Mouse (Mus musculus): ENCODE results near the gene Calr3. TPM values are rescaled to one million over a fixed set of nuclear protein-coding genes. Genes with fewer than 3 reads are reported as not detected.

Gene Calr3
- polyA plus RNA-seq, 1 experiment from 2014 or later = 1.4 TPM

DNA sequence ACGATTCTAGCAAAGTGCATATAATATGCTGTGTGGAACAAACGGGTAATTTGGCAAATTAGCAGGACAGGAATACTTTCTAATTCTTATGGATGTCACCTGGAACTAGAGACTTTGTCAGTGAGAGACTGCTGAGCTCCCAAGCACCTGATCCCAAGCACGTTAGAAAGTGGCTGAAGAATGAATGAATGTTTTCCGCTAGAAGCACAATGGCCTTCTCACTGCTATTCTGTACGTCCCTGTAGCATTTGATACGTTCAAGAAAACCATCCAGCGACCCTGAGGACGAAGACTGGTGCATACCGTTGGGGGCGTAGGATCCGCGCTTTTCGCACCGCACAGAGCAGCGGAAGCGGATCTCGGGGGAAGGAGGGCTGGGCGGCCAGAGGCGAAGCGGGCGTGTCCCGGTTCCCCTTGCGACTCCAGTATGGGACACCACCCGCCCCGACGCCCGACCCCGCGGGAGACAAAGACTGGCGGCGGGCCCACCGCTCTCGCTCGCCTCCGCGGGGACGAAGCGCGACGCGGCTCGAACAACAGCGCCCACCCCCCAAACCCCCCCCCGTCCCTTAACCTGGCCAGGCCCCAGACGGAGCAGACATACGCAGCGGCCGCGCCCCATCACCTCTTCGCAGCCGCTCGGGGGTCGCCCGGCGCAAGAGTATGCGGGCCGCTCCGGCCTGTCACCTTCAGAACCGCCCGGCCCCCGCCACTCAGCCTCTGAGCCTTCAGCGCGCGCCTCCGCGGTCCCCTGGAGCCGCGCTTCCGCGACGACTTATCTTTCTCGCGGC lies 22.9 kb downstream of the Calr3 start:
- H3K4me1 ChIP-seq (ENCODE audit: control insufficient read depth, insufficient read depth, low read length) = peaks cover 49% of the 10 kb centered on the region
- H3K27me3 ChIP-seq (ENCODE audit: control insufficient read depth, insufficient read depth, low read length) = no peaks in the 10 kb centered on the region
- peak; percentile 33 for ATAC-seq (replicated peaks; ENCODE audit: extremely low read depth, insufficient read depth, low FRiP score)
- H3K9ac ChIP-seq (ENCODE audit: low read length) = peak overlapping the region; percentile 92
- H3K9me3 ChIP-seq (replicated peaks; ENCODE audit: control insufficient read depth, low read length) = no peaks in the 10 kb centered on the region
- 1% methylated on average over 71 of the region's 73 CpGs for WGBS
- H3K4me2 ChIP-seq (ENCODE audit: low read depth, low read length) = peak overlapping the region; percentile 74
- peak overlapping the region; percentile 91 for H3K27ac ChIP-seq (ENCODE audit: low read length)
- peak overlapping the region; percentile 92 for H3K4me3 ChIP-seq (ENCODE audit: low read length)
- no peaks in the 10 kb centered on the region for H3K36me3 ChIP-seq (ENCODE audit: control insufficient read depth, insufficient read depth)

DNA sequence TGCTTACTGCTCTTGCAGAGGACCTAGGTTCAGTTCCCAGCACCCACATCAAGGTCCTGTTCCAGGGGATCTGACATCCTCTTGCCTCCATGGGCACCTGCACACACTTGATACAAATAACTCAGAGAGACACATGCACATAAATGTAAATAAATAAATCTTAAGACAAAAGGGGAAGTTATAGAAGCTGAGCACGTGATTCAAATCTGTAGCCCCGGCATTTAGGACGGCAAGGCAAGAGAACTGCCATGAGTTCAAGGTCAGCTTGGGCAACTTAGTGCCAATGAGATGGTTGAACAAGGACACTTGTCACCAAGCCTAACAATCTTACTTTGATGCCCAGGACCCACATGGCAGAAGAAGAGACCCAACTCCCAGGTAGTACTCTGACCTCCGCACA lies 25.6 kb downstream of the Calr3 start:
- no peak overlapping the region for H3K27ac ChIP-seq (ENCODE audit: low read length)
- ATAC-seq (replicated peaks; ENCODE audit: extremely low read depth, insufficient read depth, low FRiP score) = no peak
- H3K9me3 ChIP-seq (replicated peaks; ENCODE audit: control insufficient read depth, low read length) = no peaks in the 10 kb centered on the region
- no peaks in the 10 kb centered on the region for H3K36me3 ChIP-seq (ENCODE audit: control insufficient read depth, insufficient read depth)
- no peak overlapping the region for H3K9ac ChIP-seq (ENCODE audit: low read length)
- H3K4me2 ChIP-seq (ENCODE audit: low read depth, low read length) = no peak overlapping the region
- 90% methylated on average over 4 of the region's 4 CpGs for WGBS
- H3K4me3 ChIP-seq (ENCODE audit: low read length) = no peak overlapping the region
- no peaks in the 10 kb centered on the region for H3K27me3 ChIP-seq (ENCODE audit: control insufficient read depth, insufficient read depth, low read length)
- peaks cover 67% of the 10 kb centered on the region for H3K4me1 ChIP-seq (ENCODE audit: control insufficient read depth, insufficient read depth, low read length)

DNA sequence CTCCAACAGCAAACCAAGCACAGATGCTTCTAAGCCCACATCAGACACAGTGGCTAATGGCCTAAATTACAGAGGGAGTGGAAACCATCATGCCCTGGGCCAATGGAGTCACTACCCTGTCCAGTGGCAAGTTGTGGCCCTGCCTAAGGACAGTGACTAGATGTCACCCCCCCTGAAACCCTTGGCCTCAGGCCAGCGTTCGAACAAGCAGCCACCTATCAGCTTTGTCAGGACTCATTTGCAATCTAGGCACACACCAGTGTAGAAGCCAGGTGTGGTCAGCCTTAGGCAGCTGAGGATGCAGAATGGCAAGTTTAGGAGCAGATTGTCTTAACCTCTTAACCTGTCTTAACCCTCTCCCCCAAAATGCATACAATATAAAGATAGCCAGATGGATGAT lies 28.4 kb downstream of the Calr3 start:
- no peak for ATAC-seq (replicated peaks; ENCODE audit: extremely low read depth, insufficient read depth, low FRiP score)
- Histone ChIP-seq H3K4me3 (ENCODE audit: low read length) (no peak overlapping the region), H3K9me3 (replicated peaks; ENCODE audit: control insufficient read depth, low read length) (no peaks in the 10 kb centered on the region), H3K27me3 (ENCODE audit: control insufficient read depth, insufficient read depth, low read length) (no peaks in the 10 kb centered on the region), H3K4me1 (ENCODE audit: control insufficient read depth, insufficient read depth, low read length) (peaks cover 72% of the 10 kb centered on the region), H3K4me2 (ENCODE audit: low read depth, low read length) (no peak overlapping the region), H3K27ac (ENCODE audit: low read length) (no peak overlapping the region), H3K36me3 (ENCODE audit: control insufficient read depth, insufficient read depth) (0 out of 2 replicates have a peak, but pooled peaks cover 6% of the 10 kb centered on the region), H3K9ac (ENCODE audit: low read length) (peak overlapping the region; percentile 13; the same call in 1 of the 2 replicates)
- WGBS = 38% methylated on average over 2 of the region's 2 CpGs

DNA sequence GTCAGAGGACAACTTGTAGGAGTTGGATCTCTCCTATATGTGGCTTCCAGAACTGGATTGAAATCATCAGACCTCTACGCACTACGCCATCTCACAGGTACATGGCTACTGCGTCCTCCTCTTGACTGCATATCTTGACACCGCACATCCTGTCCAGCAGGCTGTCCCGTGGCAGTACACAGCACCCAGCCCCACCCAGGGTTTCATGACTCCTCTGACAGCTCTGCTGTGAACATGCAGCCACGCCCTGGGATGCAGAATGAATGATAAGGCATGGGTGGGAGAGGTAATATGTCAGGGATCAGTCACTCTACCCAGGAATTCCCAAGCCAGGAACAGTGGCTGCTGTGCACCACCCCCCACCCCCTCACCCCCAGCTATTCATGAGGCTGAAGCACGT lies 29.8 kb downstream of the Calr3 start:
- Histone ChIP-seq H3K36me3 (ENCODE audit: control insufficient read depth, insufficient read depth) (0 out of 2 replicates have a peak, but pooled peaks cover 6% of the 10 kb centered on the region), H3K4me3 (ENCODE audit: low read length) (no peak overlapping the region), H3K4me2 (ENCODE audit: low read depth, low read length) (no peak overlapping the region), H3K4me1 (ENCODE audit: control insufficient read depth, insufficient read depth, low read length) (peaks cover 65% of the 10 kb centered on the region), H3K27me3 (ENCODE audit: control insufficient read depth, insufficient read depth, low read length) (no peaks in the 10 kb centered on the region), H3K9me3 (replicated peaks; ENCODE audit: control insufficient read depth, low read length) (no peaks in the 10 kb centered on the region), H3K27ac (ENCODE audit: low read length) (no peak overlapping the region), H3K9ac (ENCODE audit: low read length) (no peak overlapping the region)
- 56% methylated on average over 7 of the region's 7 CpGs for WGBS
- no peak for ATAC-seq (replicated peaks; ENCODE audit: extremely low read depth, insufficient read depth, low FRiP score)

DNA sequence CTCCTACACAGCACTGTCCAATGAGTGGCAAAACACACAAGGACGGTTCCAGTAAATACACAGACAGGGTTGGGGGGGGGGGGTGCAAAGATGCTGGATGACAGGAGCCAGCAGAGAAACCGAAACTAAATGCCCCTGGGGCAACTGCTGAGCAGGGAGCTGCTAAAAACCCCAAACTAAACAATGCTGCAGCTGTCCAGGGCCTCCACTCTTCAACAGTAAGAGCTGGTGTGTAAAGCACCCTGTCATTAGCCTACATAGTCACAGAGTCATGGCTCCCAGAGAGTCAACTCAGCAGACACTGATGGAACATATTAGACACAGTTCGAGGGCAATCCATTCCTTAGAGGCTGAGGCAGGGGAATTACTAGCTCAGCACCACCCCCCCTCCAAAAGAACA lies 34.2 kb downstream of the Calr3 start:
- Histone ChIP-seq H3K4me2 (ENCODE audit: low read depth, low read length) (no peak overlapping the region), H3K4me3 (ENCODE audit: low read length) (no peak overlapping the region), H3K4me1 (ENCODE audit: control insufficient read depth, insufficient read depth, low read length) (peaks cover 33% of the 10 kb centered on the region), H3K27me3 (ENCODE audit: control insufficient read depth, insufficient read depth, low read length) (no peaks in the 10 kb centered on the region), H3K9me3 (replicated peaks; ENCODE audit: control insufficient read depth, low read length) (no peaks in the 10 kb centered on the region), H3K9ac (ENCODE audit: low read length) (no peak overlapping the region), H3K36me3 (ENCODE audit: control insufficient read depth, insufficient read depth) (0 out of 2 replicates have a peak, but pooled peaks cover 6% of the 10 kb centered on the region), H3K27ac (ENCODE audit: low read length) (no peak overlapping the region)
- WGBS = 71% methylated on average over 3 of the region's 3 CpGs
- ATAC-seq (replicated peaks; ENCODE audit: extremely low read depth, insufficient read depth, low FRiP score) = no peak

DNA sequence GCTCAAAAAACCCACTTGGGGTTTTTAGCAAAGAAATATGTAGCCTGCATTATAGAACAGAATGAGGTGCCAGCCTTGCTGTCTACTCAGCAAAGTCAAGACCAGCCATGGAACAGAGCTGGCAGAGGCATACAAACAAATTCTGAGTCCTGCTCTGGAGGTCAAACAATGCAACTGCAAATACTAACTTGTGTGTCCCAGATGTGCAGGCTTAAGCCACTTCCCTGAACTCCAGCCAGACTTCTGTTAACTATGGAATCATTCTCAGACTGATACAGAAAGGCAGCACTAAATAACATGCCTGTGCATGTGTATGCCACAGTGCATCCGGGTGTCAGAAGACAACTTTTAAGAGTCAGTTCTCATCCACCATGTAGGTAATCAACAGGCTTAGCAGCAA lies 35.8 kb downstream of the Calr3 start:
- Histone ChIP-seq H3K9me3 (replicated peaks; ENCODE audit: control insufficient read depth, low read length) (no peaks in the 10 kb centered on the region), H3K4me1 (ENCODE audit: control insufficient read depth, insufficient read depth, low read length) (peaks cover 27% of the 10 kb centered on the region), H3K4me2 (ENCODE audit: low read depth, low read length) (no peak overlapping the region), H3K27ac (ENCODE audit: low read length) (no peak overlapping the region), H3K36me3 (ENCODE audit: control insufficient read depth, insufficient read depth) (0 out of 2 replicates have a peak, but pooled peaks cover 6% of the 10 kb centered on the region), H3K27me3 (ENCODE audit: control insufficient read depth, insufficient read depth, low read length) (no peaks in the 10 kb centered on the region), H3K4me3 (ENCODE audit: low read length) (no peak overlapping the region), H3K9ac (ENCODE audit: low read length) (no peak overlapping the region)
- ATAC-seq (replicated peaks; ENCODE audit: extremely low read depth, insufficient read depth, low FRiP score) = no peak
- WGBS = 88% methylated on average over 1 of the region's 1 CpGs

DNA sequence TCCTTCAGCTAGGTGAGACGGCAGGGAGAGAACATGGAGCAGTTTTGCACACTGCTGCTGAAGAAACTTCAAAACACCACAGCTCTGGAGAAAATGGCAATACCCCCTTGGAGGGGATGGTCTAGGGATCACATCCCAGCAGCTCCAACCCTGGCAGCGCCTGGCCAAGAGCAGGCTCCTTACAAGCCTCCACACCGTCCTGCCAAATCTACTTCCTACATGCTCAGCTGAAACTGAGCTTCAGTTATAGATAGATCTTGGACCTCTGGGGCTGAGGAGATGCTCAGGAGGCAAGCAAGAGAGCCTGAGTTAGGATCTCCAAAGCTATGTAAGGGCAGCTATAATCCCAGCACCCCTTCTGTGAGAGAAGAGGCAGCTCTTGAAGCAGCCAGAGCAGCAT lies 40.7 kb downstream of the Calr3 start:
- Histone ChIP-seq H3K4me3 (ENCODE audit: low read length) (no peak overlapping the region), H3K27ac (ENCODE audit: low read length) (no peak overlapping the region), H3K27me3 (ENCODE audit: control insufficient read depth, insufficient read depth, low read length) (no peaks in the 10 kb centered on the region), H3K36me3 (ENCODE audit: control insufficient read depth, insufficient read depth) (no peaks in the 10 kb centered on the region; the same call in 1 of the 2 replicates), H3K4me1 (ENCODE audit: control insufficient read depth, insufficient read depth, low read length) (peaks cover 12% of the 10 kb centered on the region), H3K9me3 (replicated peaks; ENCODE audit: control insufficient read depth, low read length) (no peaks in the 10 kb centered on the region), H3K9ac (ENCODE audit: low read length) (no peak overlapping the region), H3K4me2 (ENCODE audit: low read depth, low read length) (no peak overlapping the region)
- WGBS = 89% methylated on average over 3 of the region's 3 CpGs
- no peak for ATAC-seq (replicated peaks; ENCODE audit: extremely low read depth, insufficient read depth, low FRiP score)

DNA sequence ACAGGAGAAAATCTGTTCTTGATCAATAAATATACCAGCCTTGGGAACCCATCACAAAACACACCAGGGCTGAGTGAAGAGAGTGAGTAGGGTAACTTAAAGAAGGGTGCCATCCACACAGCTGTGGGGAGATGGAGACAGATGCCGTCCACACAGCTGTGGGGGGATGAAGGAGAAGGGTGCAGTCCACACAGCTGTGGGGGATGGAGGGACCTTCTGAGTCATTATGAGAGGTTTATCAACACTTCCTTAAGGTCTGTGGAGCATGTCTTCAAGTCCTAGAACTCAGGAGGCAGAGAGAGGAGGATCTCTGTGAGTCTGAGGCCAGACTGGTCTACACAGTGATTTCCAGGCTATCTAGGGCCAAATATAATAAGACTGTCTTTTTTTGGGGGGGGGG lies 42.3 kb downstream of the Calr3 start:
- Histone ChIP-seq H3K9me3 (replicated peaks; ENCODE audit: control insufficient read depth, low read length) (no peaks in the 10 kb centered on the region), H3K9ac (ENCODE audit: low read length) (no peak overlapping the region), H3K4me1 (ENCODE audit: control insufficient read depth, insufficient read depth, low read length) (peaks cover 10% of the 10 kb centered on the region), H3K27ac (ENCODE audit: low read length) (no peak overlapping the region), H3K36me3 (ENCODE audit: control insufficient read depth, insufficient read depth) (peaks cover 1% of the 10 kb centered on the region; the same call in 1 of the 2 replicates), H3K4me2 (ENCODE audit: low read depth, low read length) (no peak overlapping the region), H3K27me3 (ENCODE audit: control insufficient read depth, insufficient read depth, low read length) (no peaks in the 10 kb centered on the region), H3K4me3 (ENCODE audit: low read length) (no peak overlapping the region)
- WGBS = 72% methylated on average over 1 of the region's 1 CpGs
- no peak for ATAC-seq (replicated peaks; ENCODE audit: extremely low read depth, insufficient read depth, low FRiP score)

DNA sequence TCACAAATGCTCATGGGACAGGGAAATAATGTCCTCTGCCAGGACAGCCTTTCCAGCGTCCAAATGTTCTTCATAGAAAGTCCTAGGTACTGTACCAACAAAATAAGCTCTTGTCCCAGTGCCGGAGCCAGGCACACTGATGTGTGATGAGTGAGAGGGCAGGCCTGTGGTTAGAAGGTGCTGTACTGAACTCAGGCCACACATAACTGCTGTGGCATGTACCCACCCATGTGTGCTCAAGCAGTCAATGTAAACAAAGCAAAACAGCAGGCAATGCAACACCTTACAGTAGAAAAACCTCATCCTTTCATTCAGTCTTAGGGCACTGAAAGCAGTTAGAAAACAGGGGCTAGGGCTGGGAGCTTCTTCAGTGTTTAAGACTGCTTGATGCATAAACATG lies 57.9 kb downstream of the Calr3 start:
- Histone ChIP-seq H3K4me1 (ENCODE audit: control insufficient read depth, insufficient read depth, low read length) (no peaks in the 10 kb centered on the region), H3K27ac (ENCODE audit: low read length) (no peak overlapping the region), H3K9me3 (replicated peaks; ENCODE audit: control insufficient read depth, low read length) (no peaks in the 10 kb centered on the region), H3K4me2 (ENCODE audit: low read depth, low read length) (no peak overlapping the region), H3K36me3 (ENCODE audit: control insufficient read depth, insufficient read depth) (peaks cover 76% of the 10 kb centered on the region), H3K27me3 (ENCODE audit: control insufficient read depth, insufficient read depth, low read length) (no peaks in the 10 kb centered on the region), H3K9ac (ENCODE audit: low read length) (no peak overlapping the region), H3K4me3 (ENCODE audit: low read length) (no peak overlapping the region)
- ATAC-seq (replicated peaks; ENCODE audit: extremely low read depth, insufficient read depth, low FRiP score) = no peak
- 89% methylated on average over 2 of the region's 2 CpGs for WGBS

Data from heart, embryonic 16.5 days (tissue).